Mouse (Mus musculus): ENCODE measurements around the gene Nnmt. TPM values are rescaled to one million over a fixed set of nuclear protein-coding genes. Genes with fewer than 3 reads are reported as not detected.

Nnmt gene
- polyA plus RNA-seq, 1 experiment from 2014 or later, result 0.52 TPM

DNA sequence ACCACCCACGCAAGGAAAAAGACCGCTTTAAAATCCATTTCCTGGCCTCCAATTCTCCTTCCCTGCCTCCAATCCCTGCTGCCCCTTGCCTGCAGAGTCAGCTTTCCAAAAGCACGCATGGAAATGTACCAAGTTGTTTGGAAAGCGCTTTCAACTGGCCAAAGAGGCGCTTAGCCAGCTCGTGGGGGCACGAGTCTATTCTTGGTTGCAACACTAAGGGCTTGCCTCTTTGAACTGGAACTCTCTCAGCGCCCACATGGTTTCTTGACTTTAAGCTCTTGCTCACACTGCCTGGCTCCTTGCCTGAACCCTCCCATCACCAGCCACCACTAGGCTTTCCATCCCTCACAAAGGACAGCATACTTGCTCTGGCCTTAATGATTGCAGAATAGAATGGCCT lies 13.2 kb upstream of the Nnmt start:
- DNase-seq (ENCODE audit: low spot score) (no peak), ATAC-seq (ENCODE audit: insufficient number of reproducible peaks, low FRiP score, low TSS enrichment, low read depth) (no peak)
- Histone ChIP-seq H3K27ac (replicated peaks; ENCODE audit: low read depth, low read length) (no peak overlapping the region), H3K9me3 (ENCODE audit: control insufficient read depth, low read length) (no peaks in the 10 kb centered on the region), H3K4me1 (ENCODE audit: control insufficient read depth, insufficient read depth, low read length) (no peaks in the 10 kb centered on the region), H3K36me3 (ENCODE audit: control insufficient read depth, insufficient read depth, low read length) (no peaks in the 10 kb centered on the region), H3K4me2 (ENCODE audit: low read depth, severe bottlenecking) (no peak overlapping the region), H3K4me3 (ENCODE audit: low read depth, low read length) (no peak overlapping the region), H3K9ac (ENCODE audit: low read length) (no peak overlapping the region), H3K27me3 (ENCODE audit: control insufficient read depth, insufficient read depth, low read length) (no peaks in the 10 kb centered on the region)
- WGBS, result 83% methylated on average over 8 of the region's 8 CpGs

GRCm38 (mm10) chr9:48617511-48618010 lies 12.6 kb upstream of the Nnmt start:
- Histone ChIP-seq H3K27ac (replicated peaks; ENCODE audit: low read depth, low read length) (no peak overlapping the region), H3K4me2 (ENCODE audit: low read depth, severe bottlenecking) (no peak overlapping the region), H3K9me3 (ENCODE audit: control insufficient read depth, low read length) (no peaks in the 10 kb centered on the region), H3K4me3 (ENCODE audit: low read depth, low read length) (no peak overlapping the region), H3K4me1 (ENCODE audit: control insufficient read depth, insufficient read depth, low read length) (no peaks in the 10 kb centered on the region), H3K36me3 (ENCODE audit: control insufficient read depth, insufficient read depth, low read length) (no peaks in the 10 kb centered on the region), H3K9ac (ENCODE audit: low read length) (no peak overlapping the region), H3K27me3 (ENCODE audit: control insufficient read depth, insufficient read depth, low read length) (no peaks in the 10 kb centered on the region)
- DNase-seq (ENCODE audit: low spot score) (peak; percentile 12), ATAC-seq (ENCODE audit: insufficient number of reproducible peaks, low FRiP score, low TSS enrichment, low read depth) (no peak)
- WGBS, result 90% methylated on average over 3 of the region's 3 CpGs

DNA sequence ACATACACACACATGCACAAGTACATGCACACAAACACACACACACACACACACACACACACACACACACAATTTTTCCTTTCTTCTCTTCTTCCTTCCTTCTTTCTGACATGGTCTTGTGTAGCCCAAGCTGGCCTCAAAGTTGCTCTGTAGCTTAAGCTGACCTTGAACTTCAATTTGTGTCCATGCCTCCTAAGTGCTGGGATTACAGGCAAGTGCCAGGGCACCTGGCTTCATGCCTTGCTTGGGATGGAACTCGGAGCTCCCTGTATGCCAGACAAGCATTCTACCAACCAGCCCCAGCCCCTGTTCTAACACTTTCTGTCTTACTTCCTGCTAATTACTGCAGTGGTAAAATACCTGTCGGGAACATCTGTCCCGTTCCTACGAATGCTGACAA lies 8.3 kb upstream of the Nnmt start:
- H3K4me1 ChIP-seq (ENCODE audit: control insufficient read depth, insufficient read depth, low read length), result no peaks in the 10 kb centered on the region
- no peak overlapping the region for H3K4me3 ChIP-seq (ENCODE audit: low read depth, low read length)
- DNase-seq (ENCODE audit: low spot score), result peak; percentile 9
- ATAC-seq (ENCODE audit: insufficient number of reproducible peaks, low FRiP score, low TSS enrichment, low read depth), result no peak
- H3K4me2 ChIP-seq (ENCODE audit: low read depth, severe bottlenecking), result no peak overlapping the region
- no peak overlapping the region for H3K9ac ChIP-seq (ENCODE audit: low read length)
- H3K27me3 ChIP-seq (ENCODE audit: control insufficient read depth, insufficient read depth, low read length), result no peaks in the 10 kb centered on the region
- no peak overlapping the region for H3K27ac ChIP-seq (replicated peaks; ENCODE audit: low read depth, low read length)
- no peaks in the 10 kb centered on the region for H3K9me3 ChIP-seq (ENCODE audit: control insufficient read depth, low read length)
- no peaks in the 10 kb centered on the region for H3K36me3 ChIP-seq (ENCODE audit: control insufficient read depth, insufficient read depth, low read length)
- 84% methylated on average over 4 of the region's 4 CpGs for WGBS

DNA sequence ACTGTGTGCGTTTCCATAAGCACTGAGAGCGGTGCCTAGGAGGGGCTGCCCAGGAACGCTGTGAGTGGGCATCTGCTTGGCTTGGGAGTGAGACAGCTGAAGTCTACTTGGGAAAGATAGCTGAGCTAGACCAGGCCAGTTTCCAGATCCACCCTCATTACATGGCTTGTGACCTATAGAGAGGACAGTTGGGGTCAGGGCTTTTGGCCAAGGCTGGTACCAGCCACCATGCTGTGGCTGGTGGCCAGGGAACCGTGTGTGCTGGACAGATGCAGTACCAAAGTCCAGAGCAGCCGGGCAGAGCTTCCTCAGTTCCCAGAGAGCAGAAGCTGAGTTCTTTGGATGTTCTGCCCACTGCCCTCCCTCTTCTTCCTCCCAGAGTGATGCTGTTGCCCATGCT lies 7.6 kb upstream of the Nnmt start:
- no peak overlapping the region for H3K27ac ChIP-seq (replicated peaks; ENCODE audit: low read depth, low read length)
- no peaks in the 10 kb centered on the region for H3K9me3 ChIP-seq (ENCODE audit: control insufficient read depth, low read length)
- H3K4me2 ChIP-seq (ENCODE audit: low read depth, severe bottlenecking), result no peak overlapping the region
- H3K36me3 ChIP-seq (ENCODE audit: control insufficient read depth, insufficient read depth, low read length), result no peaks in the 10 kb centered on the region
- WGBS, result 91% methylated on average over 5 of the region's 5 CpGs
- H3K27me3 ChIP-seq (ENCODE audit: control insufficient read depth, insufficient read depth, low read length), result no peaks in the 10 kb centered on the region
- no peak overlapping the region for H3K9ac ChIP-seq (ENCODE audit: low read length)
- DNase-seq (ENCODE audit: low spot score) (peak; percentile 0), ATAC-seq (ENCODE audit: insufficient number of reproducible peaks, low FRiP score, low TSS enrichment, low read depth) (no peak)
- no peaks in the 10 kb centered on the region for H3K4me1 ChIP-seq (ENCODE audit: control insufficient read depth, insufficient read depth, low read length)
- no peak overlapping the region for H3K4me3 ChIP-seq (ENCODE audit: low read depth, low read length)

GRCm38 (mm10) chr9:48611032-48611431 lies 6.1 kb upstream of the Nnmt start:
- no peak overlapping the region for H3K4me2 ChIP-seq (ENCODE audit: low read depth, severe bottlenecking)
- H3K27me3 ChIP-seq (ENCODE audit: control insufficient read depth, insufficient read depth, low read length), result no peaks in the 10 kb centered on the region
- no peak for ATAC-seq (ENCODE audit: insufficient number of reproducible peaks, low FRiP score, low TSS enrichment, low read depth)
- no peaks in the 10 kb centered on the region for H3K9me3 ChIP-seq (ENCODE audit: control insufficient read depth, low read length)
- no peak overlapping the region for H3K9ac ChIP-seq (ENCODE audit: low read length)
- no peaks in the 10 kb centered on the region for H3K36me3 ChIP-seq (ENCODE audit: control insufficient read depth, insufficient read depth, low read length)
- peak; percentile 26 for DNase-seq (ENCODE audit: low spot score)
- no peak overlapping the region for H3K4me3 ChIP-seq (ENCODE audit: low read depth, low read length)
- 7% methylated on average over 1 of the region's 1 CpGs for WGBS
- no peak overlapping the region for H3K27ac ChIP-seq (replicated peaks; ENCODE audit: low read depth, low read length)
- no peaks in the 10 kb centered on the region for H3K4me1 ChIP-seq (ENCODE audit: control insufficient read depth, insufficient read depth, low read length)

DNA sequence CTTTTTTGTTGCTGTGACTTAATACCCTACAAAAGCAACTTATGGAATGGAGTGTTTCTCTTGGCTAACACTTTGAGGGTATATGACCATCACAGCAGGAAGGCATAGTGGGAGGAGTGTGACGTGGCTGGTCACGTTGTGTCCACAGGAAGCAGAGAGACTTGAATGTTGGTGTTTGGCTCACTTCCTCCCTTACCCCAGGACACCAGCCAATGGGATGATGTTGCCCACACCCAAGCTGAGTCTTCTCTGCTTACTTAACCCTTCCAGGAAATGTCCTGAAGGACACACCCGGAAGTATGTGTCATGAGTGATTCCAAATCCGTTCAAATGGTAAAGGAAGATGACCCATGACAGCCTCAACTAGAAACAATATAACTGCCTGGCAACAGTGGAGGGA lies 4.8 kb upstream of the Nnmt start:
- Histone ChIP-seq H3K27me3 (ENCODE audit: control insufficient read depth, insufficient read depth, low read length) (no peaks in the 10 kb centered on the region), H3K36me3 (ENCODE audit: control insufficient read depth, insufficient read depth, low read length) (no peaks in the 10 kb centered on the region), H3K4me1 (ENCODE audit: control insufficient read depth, insufficient read depth, low read length) (no peaks in the 10 kb centered on the region), H3K27ac (replicated peaks; ENCODE audit: low read depth, low read length) (no peak overlapping the region), H3K4me2 (ENCODE audit: low read depth, severe bottlenecking) (no peak overlapping the region), H3K9ac (ENCODE audit: low read length) (no peak overlapping the region), H3K4me3 (ENCODE audit: low read depth, low read length) (no peak overlapping the region), H3K9me3 (ENCODE audit: control insufficient read depth, low read length) (no peaks in the 10 kb centered on the region)
- ATAC-seq (ENCODE audit: insufficient number of reproducible peaks, low FRiP score, low TSS enrichment, low read depth), result no peak
- WGBS, result 75% methylated on average over 4 of the region's 4 CpGs
- DNase-seq (ENCODE audit: low spot score), result peak; percentile 17

DNA sequence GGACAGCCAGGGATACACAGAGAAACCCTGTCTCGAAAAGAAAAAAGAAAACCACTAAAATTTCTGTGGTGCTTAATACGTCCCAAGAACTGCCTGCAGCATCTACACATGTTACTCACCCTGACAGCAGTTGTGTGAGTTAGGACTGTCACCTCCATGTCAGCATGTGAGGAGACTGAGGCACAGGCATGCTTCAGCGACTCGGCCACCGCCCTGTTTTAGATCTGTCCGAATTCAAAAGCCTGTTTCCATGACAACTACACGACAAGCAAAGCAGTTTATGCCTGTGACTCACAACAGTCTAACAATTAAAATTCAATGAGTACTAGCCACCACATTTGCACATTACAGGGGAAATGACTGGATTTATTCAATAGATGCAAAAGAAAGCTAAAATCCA lies 2.5 kb upstream of the Nnmt start:
- no peak overlapping the region for H3K4me2 ChIP-seq (ENCODE audit: low read depth, severe bottlenecking)
- H3K4me3 ChIP-seq (ENCODE audit: low read depth, low read length), result no peak overlapping the region
- WGBS, result 68% methylated on average over 7 of the region's 7 CpGs
- H3K27ac ChIP-seq (replicated peaks; ENCODE audit: low read depth, low read length), result no peak overlapping the region
- no peaks in the 10 kb centered on the region for H3K4me1 ChIP-seq (ENCODE audit: control insufficient read depth, insufficient read depth, low read length)
- ATAC-seq (ENCODE audit: insufficient number of reproducible peaks, low FRiP score, low TSS enrichment, low read depth) (no peak), DNase-seq (ENCODE audit: low spot score) (peak; percentile 16)
- no peaks in the 10 kb centered on the region for H3K36me3 ChIP-seq (ENCODE audit: control insufficient read depth, insufficient read depth, low read length)
- H3K9ac ChIP-seq (ENCODE audit: low read length), result no peak overlapping the region
- H3K9me3 ChIP-seq (ENCODE audit: control insufficient read depth, low read length), result no peaks in the 10 kb centered on the region
- no peaks in the 10 kb centered on the region for H3K27me3 ChIP-seq (ENCODE audit: control insufficient read depth, insufficient read depth, low read length)

GRCm38 (mm10) chr9:48606171-48606570 lies 1.2 kb upstream of the Nnmt start:
- peak; percentile 11 for DNase-seq (ENCODE audit: low spot score)
- Histone ChIP-seq H3K36me3 (ENCODE audit: control insufficient read depth, insufficient read depth, low read length) (no peaks in the 10 kb centered on the region), H3K4me2 (ENCODE audit: low read depth, severe bottlenecking) (no peak overlapping the region), H3K27me3 (ENCODE audit: control insufficient read depth, insufficient read depth, low read length) (no peaks in the 10 kb centered on the region), H3K27ac (replicated peaks; ENCODE audit: low read depth, low read length) (no peak overlapping the region), H3K9me3 (ENCODE audit: control insufficient read depth, low read length) (no peaks in the 10 kb centered on the region), H3K9ac (ENCODE audit: low read length) (no peak overlapping the region), H3K4me3 (ENCODE audit: low read depth, low read length) (no peak overlapping the region), H3K4me1 (ENCODE audit: control insufficient read depth, insufficient read depth, low read length) (no peaks in the 10 kb centered on the region)
- WGBS, result 93% methylated on average over 7 of the region's 7 CpGs
- ATAC-seq (ENCODE audit: insufficient number of reproducible peaks, low FRiP score, low TSS enrichment, low read depth), result no peak

GRCm38 (mm10) chr9:48605697-48606096 lies 744 bp upstream of the Nnmt start:
- Histone ChIP-seq H3K27me3 (ENCODE audit: control insufficient read depth, insufficient read depth, low read length) (no peaks in the 10 kb centered on the region), H3K4me1 (ENCODE audit: control insufficient read depth, insufficient read depth, low read length) (no peaks in the 10 kb centered on the region), H3K36me3 (ENCODE audit: control insufficient read depth, insufficient read depth, low read length) (no peaks in the 10 kb centered on the region), H3K9me3 (ENCODE audit: control insufficient read depth, low read length) (no peaks in the 10 kb centered on the region), H3K9ac (ENCODE audit: low read length) (no peak overlapping the region), H3K4me3 (ENCODE audit: low read depth, low read length) (no peak overlapping the region), H3K4me2 (ENCODE audit: low read depth, severe bottlenecking) (no peak overlapping the region), H3K27ac (replicated peaks; ENCODE audit: low read depth, low read length) (no peak overlapping the region)
- ATAC-seq (ENCODE audit: insufficient number of reproducible peaks, low FRiP score, low TSS enrichment, low read depth) (no peak), DNase-seq (ENCODE audit: low spot score) (peak; percentile 17)
- WGBS, result 90% methylated on average over 5 of the region's 5 CpGs

Data from limb, embryonic 11.5 days (tissue).